Mouse (Mus musculus): ENCODE results near the gene Zc3h4. TPM values are rescaled to one million over a fixed set of nuclear protein-coding genes. Genes with fewer than 3 reads are reported as not detected.

The Zc3h4 gene
- polyA plus RNA-seq, 1 experiment from 2014 or later: 20.0 TPM

DNA sequence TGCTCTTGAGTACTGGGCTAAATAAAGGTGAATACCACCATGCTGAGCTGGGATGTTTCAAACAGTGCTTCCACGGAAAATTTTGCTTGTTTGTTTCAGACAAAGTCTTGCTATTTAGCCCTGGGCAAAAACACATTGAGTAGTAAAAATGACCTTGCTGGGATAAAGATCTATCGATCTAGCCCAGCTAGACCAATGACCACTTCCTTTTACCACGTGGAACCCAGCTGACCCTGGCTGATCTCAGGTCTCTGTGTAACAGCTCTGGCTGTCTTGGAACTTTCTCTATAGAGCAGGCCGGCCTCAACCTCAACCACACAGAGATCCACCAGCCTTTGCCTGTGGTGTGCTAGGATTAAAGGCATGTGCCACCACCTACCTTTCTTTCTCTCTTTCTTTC, 3.2 kb upstream of the Zc3h4 start:
- Histone ChIP-seq H3K4me3 (ENCODE audit: low read depth, low read length) (no peak overlapping the region), H3K27ac (replicated peaks; ENCODE audit: low read depth, low read length) (no peak overlapping the region), H3K9ac (ENCODE audit: low read length) (no peak overlapping the region), H3K36me3 (ENCODE audit: control insufficient read depth, insufficient read depth, low read length) (no peaks in the 10 kb centered on the region), H3K27me3 (ENCODE audit: control insufficient read depth, insufficient read depth, low read length) (no peaks in the 10 kb centered on the region), H3K4me1 (ENCODE audit: control insufficient read depth, insufficient read depth, low read length) (no peaks in the 10 kb centered on the region; the same call in 1 of the 2 replicates), H3K4me2 (ENCODE audit: low read depth, severe bottlenecking) (no peak overlapping the region), H3K9me3 (ENCODE audit: control insufficient read depth, low read length) (no peaks in the 10 kb centered on the region)
- ATAC-seq (ENCODE audit: insufficient number of reproducible peaks, low FRiP score, low TSS enrichment, low read depth): no peak
- no peak for DNase-seq (ENCODE audit: low spot score)
- WGBS: 80% methylated on average over 4 of the region's 4 CpGs

DNA sequence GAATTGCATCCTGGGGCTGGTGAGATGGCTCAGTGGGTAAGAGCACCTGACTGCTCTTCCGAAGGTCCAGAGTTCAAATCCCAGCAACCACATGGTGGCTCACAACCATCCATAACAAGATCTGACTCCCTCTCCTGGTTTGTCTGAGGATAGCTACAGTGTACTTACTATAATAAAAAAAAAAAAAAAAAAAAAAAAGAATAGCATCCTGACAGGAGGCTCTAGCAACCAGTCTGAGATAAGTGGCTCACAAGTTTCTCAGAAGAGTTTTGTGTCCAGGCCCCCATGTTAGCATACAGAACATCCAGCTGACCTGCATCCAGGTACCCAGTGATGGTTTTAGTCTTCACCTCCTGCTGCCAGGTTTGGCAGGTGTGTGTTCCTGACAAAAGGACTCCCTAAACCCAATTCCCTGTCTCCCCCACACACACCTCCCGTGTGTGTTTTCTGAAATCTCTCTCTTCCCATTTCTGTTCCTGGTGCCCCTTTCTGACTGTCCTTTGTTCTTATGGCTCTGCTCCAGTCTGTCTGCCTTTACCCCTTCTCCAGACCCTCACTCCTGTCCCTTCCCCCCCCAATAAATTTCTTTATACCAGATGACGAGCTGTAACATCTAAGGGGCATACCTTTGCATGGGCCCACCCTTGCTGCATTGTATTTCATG, 2.2 kb upstream of the Zc3h4 start:
- Histone ChIP-seq H3K4me3 (ENCODE audit: low read depth, low read length) (peak overlapping the region; percentile 89), H3K9me3 (ENCODE audit: control insufficient read depth, low read length) (no peaks in the 10 kb centered on the region), H3K27ac (replicated peaks; ENCODE audit: low read depth, low read length) (peak overlapping the region; percentile 100), H3K9ac (ENCODE audit: low read length) (peak overlapping the region; percentile 100), H3K4me2 (ENCODE audit: low read depth, severe bottlenecking) (peak overlapping the region; percentile 87), H3K27me3 (ENCODE audit: control insufficient read depth, insufficient read depth, low read length) (no peaks in the 10 kb centered on the region), H3K4me1 (ENCODE audit: control insufficient read depth, insufficient read depth, low read length) (peaks cover 5% of the 10 kb centered on the region; the same call in 1 of the 2 replicates), H3K36me3 (ENCODE audit: control insufficient read depth, insufficient read depth, low read length) (no peaks in the 10 kb centered on the region)
- 49% methylated on average over 3 of the region's 3 CpGs for WGBS
- no peak for DNase-seq (ENCODE audit: low spot score)
- no peak for ATAC-seq (ENCODE audit: insufficient number of reproducible peaks, low FRiP score, low TSS enrichment, low read depth)

DNA sequence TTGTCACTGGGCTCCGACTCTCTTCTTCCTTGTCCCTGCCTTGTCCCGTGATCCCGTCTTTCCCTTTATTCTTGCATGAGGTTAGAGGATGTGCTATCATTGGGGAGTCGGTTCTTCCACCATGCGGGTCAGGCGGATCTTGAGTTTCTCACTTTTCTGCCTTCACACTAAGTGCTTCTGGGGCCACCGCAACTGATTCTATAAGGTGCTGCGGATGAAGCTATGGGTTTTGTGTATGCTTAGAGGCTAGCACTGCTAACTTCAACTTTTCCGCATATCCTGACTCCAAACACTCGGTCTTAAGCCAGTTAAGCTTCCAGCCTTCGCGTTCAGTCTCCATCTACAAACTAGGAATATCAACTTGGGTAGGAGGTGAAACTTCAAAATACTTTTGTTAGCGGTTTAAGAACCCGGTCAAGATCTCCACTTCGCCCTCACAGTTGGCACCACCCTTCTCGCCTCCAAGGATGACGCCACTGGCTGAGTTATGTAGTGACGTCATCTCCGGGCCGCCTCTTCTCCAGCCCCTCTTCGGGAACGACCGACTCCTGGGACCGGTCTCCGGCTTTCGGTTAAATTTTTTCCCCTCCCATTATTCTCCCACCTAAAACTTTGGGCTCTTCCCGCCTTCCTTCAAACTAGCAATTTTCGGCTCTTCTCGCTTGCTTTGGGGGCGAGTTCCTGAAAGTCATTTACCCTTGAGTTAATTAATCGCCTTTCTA, 1.5 kb upstream of the Zc3h4 start:
- 1% methylated on average over 31 of the region's 31 CpGs for WGBS
- H3K36me3 ChIP-seq (ENCODE audit: control insufficient read depth, insufficient read depth, low read length): no peaks in the 10 kb centered on the region
- H3K4me2 ChIP-seq (ENCODE audit: low read depth, severe bottlenecking): peak overlapping the region; percentile 87

GRCm38 (mm10) chr7:16399820-16400688, 656 bp upstream of the Zc3h4 start:
- ATAC-seq (ENCODE audit: insufficient number of reproducible peaks, low FRiP score, low TSS enrichment, low read depth): peak; percentile 93
- H3K27me3 ChIP-seq (ENCODE audit: control insufficient read depth, insufficient read depth, low read length): no peaks in the 10 kb centered on the region
- no peaks in the 10 kb centered on the region for H3K9me3 ChIP-seq (ENCODE audit: control insufficient read depth, low read length)
- no peaks in the 10 kb centered on the region for H3K36me3 ChIP-seq (ENCODE audit: control insufficient read depth, insufficient read depth, low read length)
- peak overlapping the region; percentile 100 for H3K27ac ChIP-seq (replicated peaks; ENCODE audit: low read depth, low read length)
- H3K9ac ChIP-seq (ENCODE audit: low read length): peak overlapping the region; percentile 100
- peak overlapping the region; percentile 87 for H3K4me2 ChIP-seq (ENCODE audit: low read depth, severe bottlenecking)
- peak overlapping the region; percentile 89 for H3K4me3 ChIP-seq (ENCODE audit: low read depth, low read length)
- H3K4me1 ChIP-seq (ENCODE audit: control insufficient read depth, insufficient read depth, low read length): peaks cover 6% of the 10 kb centered on the region; the same call in 1 of the 2 replicates
- peak; percentile 100 for DNase-seq (ENCODE audit: low spot score)
- WGBS: under 1% methylated on average over 77 of the region's 77 CpGs

More for the DNA sequence above, 1.5 kb upstream of the Zc3h4 start:
- H3K9me3 ChIP-seq (ENCODE audit: control insufficient read depth, low read length): no peaks in the 10 kb centered on the region
- peak overlapping the region; percentile 100 for H3K9ac ChIP-seq (ENCODE audit: low read length)
- peak; percentile 94 for DNase-seq (ENCODE audit: low spot score)
- peaks cover 6% of the 10 kb centered on the region; the same call in 1 of the 2 replicates for H3K4me1 ChIP-seq (ENCODE audit: control insufficient read depth, insufficient read depth, low read length)
- H3K27me3 ChIP-seq (ENCODE audit: control insufficient read depth, insufficient read depth, low read length): no peaks in the 10 kb centered on the region
- ATAC-seq (ENCODE audit: insufficient number of reproducible peaks, low FRiP score, low TSS enrichment, low read depth): peak; percentile 85
- peak overlapping the region; percentile 89 for H3K4me3 ChIP-seq (ENCODE audit: low read depth, low read length)
- H3K27ac ChIP-seq (replicated peaks; ENCODE audit: low read depth, low read length): peak overlapping the region; percentile 100

DNA sequence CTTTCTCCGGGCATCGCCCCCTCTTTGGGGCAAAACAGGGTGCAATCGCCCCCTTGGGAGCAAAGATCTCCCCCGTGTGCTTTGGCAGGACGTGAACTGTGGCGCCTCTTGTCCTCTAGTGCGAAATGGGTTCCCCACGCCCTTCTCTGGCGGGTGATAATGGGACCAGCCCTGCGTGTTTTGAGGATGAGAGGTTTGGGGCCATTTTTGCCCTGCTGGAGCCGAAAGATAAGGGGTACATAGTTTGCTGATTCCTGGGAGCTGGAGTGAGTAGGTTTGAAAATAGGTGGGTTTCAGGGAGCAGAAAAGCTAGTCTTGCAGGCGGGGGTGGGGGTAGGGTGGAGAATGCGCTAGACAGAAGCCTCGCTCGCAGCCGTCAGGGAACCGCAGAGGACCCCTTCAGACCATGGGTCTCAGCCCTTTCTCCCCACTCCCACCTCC, 1.3 kb downstream of the Zc3h4 start:
- peak overlapping the region; percentile 87 for H3K4me2 ChIP-seq (ENCODE audit: low read depth, severe bottlenecking)
- H3K9me3 ChIP-seq (ENCODE audit: control insufficient read depth, low read length): no peaks in the 10 kb centered on the region
- no peaks in the 10 kb centered on the region for H3K27me3 ChIP-seq (ENCODE audit: control insufficient read depth, insufficient read depth, low read length)
- ATAC-seq (ENCODE audit: insufficient number of reproducible peaks, low FRiP score, low TSS enrichment, low read depth): no peak
- peak; percentile 62 for DNase-seq (ENCODE audit: low spot score)
- H3K36me3 ChIP-seq (ENCODE audit: control insufficient read depth, insufficient read depth, low read length): no peaks in the 10 kb centered on the region
- under 1% methylated on average over 17 of the region's 17 CpGs for WGBS
- H3K4me3 ChIP-seq (ENCODE audit: low read depth, low read length): peak overlapping the region; percentile 89
- peak overlapping the region; percentile 100 for H3K9ac ChIP-seq (ENCODE audit: low read length)
- peak overlapping the region; percentile 100 for H3K27ac ChIP-seq (replicated peaks; ENCODE audit: low read depth, low read length)
- H3K4me1 ChIP-seq (ENCODE audit: control insufficient read depth, insufficient read depth, low read length): peaks cover 6% of the 10 kb centered on the region; the same call in 1 of the 2 replicates

- 4% methylated on average over 9 of the region's 9 CpGs for WGBS
Measured at GRCm38 (mm10) chr7:16402449-16402848, 1.7 kb downstream of the Zc3h4 start.

DNA sequence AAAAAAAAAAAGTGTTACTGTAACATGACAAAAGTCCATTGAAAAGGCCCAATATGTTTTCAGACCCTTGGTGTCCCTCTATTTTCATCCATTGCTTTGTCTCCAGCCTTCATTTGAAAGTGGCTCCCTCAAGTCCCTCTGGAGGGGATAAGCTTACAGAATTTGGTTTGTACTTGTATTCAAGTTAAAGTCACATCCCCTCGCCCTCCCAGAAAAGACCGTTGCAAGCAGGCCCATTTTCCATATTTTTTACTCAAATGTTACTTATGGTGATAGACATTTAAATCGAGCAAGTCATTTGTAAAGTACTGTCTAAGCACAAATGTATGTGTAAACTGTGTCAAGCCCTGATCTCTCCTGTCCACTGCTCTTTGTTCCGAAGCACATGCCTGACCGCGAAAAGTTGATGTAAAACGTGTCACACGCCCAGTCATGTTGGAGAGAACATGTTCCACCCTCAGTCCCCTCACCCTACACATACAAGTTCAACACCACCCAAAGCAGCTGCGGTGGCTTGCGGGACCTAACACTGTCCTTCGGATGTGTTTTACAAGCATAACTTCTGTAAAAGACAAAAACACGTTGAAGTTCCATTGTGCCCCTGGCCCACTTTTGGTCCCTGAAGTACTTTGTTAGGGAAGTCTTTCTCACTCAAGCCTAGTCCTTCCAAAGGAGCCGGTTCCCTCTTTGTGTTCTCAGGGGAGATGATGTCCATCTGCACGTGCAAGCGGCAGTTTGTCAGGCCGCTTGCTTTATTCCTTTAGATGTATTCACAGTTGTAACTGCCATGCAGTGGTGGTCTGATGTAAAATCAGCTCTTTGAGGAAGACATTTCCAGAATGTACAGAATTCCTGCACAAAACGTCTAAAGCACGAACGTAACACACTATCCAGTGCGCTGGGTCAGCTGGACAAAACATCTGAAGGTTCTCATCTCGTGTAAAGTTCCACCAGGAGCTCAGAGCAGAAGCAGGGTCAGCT, 2.5 kb downstream of the Zc3h4 start:
- H3K27ac ChIP-seq (replicated peaks; ENCODE audit: low read depth, low read length): no peak overlapping the region
- 64% methylated on average over 21 of the region's 21 CpGs for WGBS
- peak overlapping the region; percentile 89 for H3K4me3 ChIP-seq (ENCODE audit: low read depth, low read length)
- H3K9me3 ChIP-seq (ENCODE audit: control insufficient read depth, low read length): no peaks in the 10 kb centered on the region
- peak overlapping the region; percentile 100 for H3K9ac ChIP-seq (ENCODE audit: low read length)
- peak; percentile 41 for DNase-seq (ENCODE audit: low spot score)
- no peaks in the 10 kb centered on the region for H3K27me3 ChIP-seq (ENCODE audit: control insufficient read depth, insufficient read depth, low read length)
- peaks cover 6% of the 10 kb centered on the region; the same call in 1 of the 2 replicates for H3K4me1 ChIP-seq (ENCODE audit: control insufficient read depth, insufficient read depth, low read length)
- ATAC-seq (ENCODE audit: insufficient number of reproducible peaks, low FRiP score, low TSS enrichment, low read depth): no peak
- no peaks in the 10 kb centered on the region for H3K36me3 ChIP-seq (ENCODE audit: control insufficient read depth, insufficient read depth, low read length)
- peak overlapping the region; percentile 87 for H3K4me2 ChIP-seq (ENCODE audit: low read depth, severe bottlenecking)

More at GRCm38 (mm10) chr7:16402449-16402848, 1.7 kb downstream of the Zc3h4 start:
- H3K27ac ChIP-seq (replicated peaks; ENCODE audit: low read depth, low read length): peak overlapping the region; percentile 100
- no peaks in the 10 kb centered on the region for H3K27me3 ChIP-seq (ENCODE audit: control insufficient read depth, insufficient read depth, low read length)
- H3K9ac ChIP-seq (ENCODE audit: low read length): peak overlapping the region; percentile 100
- H3K36me3 ChIP-seq (ENCODE audit: control insufficient read depth, insufficient read depth, low read length): no peaks in the 10 kb centered on the region
- ATAC-seq (ENCODE audit: insufficient number of reproducible peaks, low FRiP score, low TSS enrichment, low read depth) (no peak), DNase-seq (ENCODE audit: low spot score) (no peak)
- peak overlapping the region; percentile 87 for H3K4me2 ChIP-seq (ENCODE audit: low read depth, severe bottlenecking)
- H3K9me3 ChIP-seq (ENCODE audit: control insufficient read depth, low read length): no peaks in the 10 kb centered on the region
- H3K4me1 ChIP-seq (ENCODE audit: control insufficient read depth, insufficient read depth, low read length): peaks cover 6% of the 10 kb centered on the region; the same call in 1 of the 2 replicates
- H3K4me3 ChIP-seq (ENCODE audit: low read depth, low read length): peak overlapping the region; percentile 89
